In the genomic region with DNA sequence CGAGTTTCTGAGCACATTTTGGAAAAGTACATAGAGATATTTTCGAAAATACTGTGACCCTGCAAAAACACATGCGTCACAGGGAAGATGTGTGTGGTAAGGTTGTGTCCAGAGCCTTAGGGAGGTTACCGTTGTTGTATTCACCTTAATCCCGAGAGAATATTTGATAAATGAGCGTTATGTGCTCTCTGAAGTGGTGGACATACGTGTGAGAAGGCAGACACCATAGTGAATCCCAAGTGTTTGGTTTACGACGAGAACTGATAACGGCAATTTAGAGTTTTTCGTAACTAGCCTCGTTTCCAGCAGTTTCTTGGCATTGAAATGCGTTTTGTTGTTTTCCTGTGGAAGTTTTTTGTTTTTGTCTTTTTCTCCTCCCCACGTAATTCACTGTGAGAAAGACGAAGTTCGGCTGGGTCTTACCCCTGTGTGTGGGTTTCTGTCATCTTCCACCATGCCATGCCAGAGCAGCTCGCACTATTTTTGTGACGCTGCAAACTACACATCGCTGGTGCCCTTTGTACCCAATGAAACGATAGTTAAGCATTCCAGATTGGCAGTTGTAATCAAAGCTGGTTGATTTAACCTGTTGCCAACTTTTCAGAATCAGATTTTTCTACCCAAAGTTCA, we compare ENCODE assay signal across 8 mouse cellular contexts. TPM values are rescaled to one million over a fixed set of nuclear protein-coding genes. Genes with fewer than 3 reads are reported as not detected.
A peak's percentile ranks its signal among the peaks of the same experiment; 100 is the strongest.
DNase-seq lines count a peak whose midpoint lies in the region; ATAC-seq and TF ChIP-seq lines count a peak whose summit lies in the region.

No protein-coding gene starts in this region.

- H3K36me3 ChIP-seq in MEL (ENCODE audit: control insufficient read depth in 1 of 2, insufficient read depth in 2 of 2, low read length in 2 of 2) = peaks cover 20 to 23% of the 10 kb centered on the region in 2 experiments
- peaks cover 32% of the 10 kb centered on the region for H3K36me3 ChIP-seq in forebrain, embryonic 13.5 days (ENCODE audit: poor library complexity, severe bottlenecking)
- peaks cover 33% of the 10 kb centered on the region for H3K36me3 ChIP-seq in limb, embryonic 13.5 days
- H3K36me3 ChIP-seq in neural tube, embryonic 15.5 days = peaks cover 26% of the 10 kb centered on the region

- no peaks in the 10 kb centered on the region for H3K27me3 ChIP-seq in MEL (ENCODE audit: control insufficient read depth in 1 of 2, insufficient read depth in 2 of 2, low read length in 2 of 2)
- H3K27me3 ChIP-seq in forebrain, embryonic 13.5 days = no peaks in the 10 kb centered on the region
- H3K27me3 ChIP-seq in limb, embryonic 13.5 days = no peaks in the 10 kb centered on the region
- H3K27me3 ChIP-seq in neural tube, embryonic 15.5 days (replicated peaks) = no peaks in the 10 kb centered on the region

- intact Hi-C loops in left cerebral cortex, postnatal 25 days (cut with DNase I) = no loop called here

- WGBS in forebrain, embryonic 13.5 days = 5% methylated on average over 20 of the region's 20 CpGs
- WGBS in limb, embryonic 13.5 days = 6% methylated on average over 20 of the region's 20 CpGs
- WGBS in neural tube, embryonic 15.5 days = 2% methylated on average over 20 of the region's 20 CpGs

- H3K4me1 ChIP-seq in MEL (ENCODE audit: control insufficient read depth in 1 of 2, insufficient read depth in 2 of 2, low read length in 2 of 2) = peaks cover 0 to 17% of the 10 kb centered on the region in 2 experiments; a peak in 2 of 4 replicates
- peaks cover 30% of the 10 kb centered on the region for H3K4me1 ChIP-seq in forebrain, embryonic 13.5 days
- H3K4me1 ChIP-seq in limb, embryonic 13.5 days = peaks cover 21% of the 10 kb centered on the region
- peaks cover 32% of the 10 kb centered on the region for H3K4me1 ChIP-seq in neural tube, embryonic 15.5 days

- no peak for ATAC-seq in forebrain, embryonic 13.5 days
- no peak for ATAC-seq in limb, embryonic 13.5 days (ENCODE audit: low FRiP score, low read depth)
- ATAC-seq in neural tube, embryonic 15.5 days (ENCODE audit: low FRiP score) = no peak

- H3K79me2 ChIP-seq in MEL (ENCODE audit: control insufficient read depth, insufficient read depth, low read length, poor library complexity) = peaks cover 35% of the 10 kb centered on the region

- peak overlapping the region; percentile 76 for H3K4me2 ChIP-seq in forebrain, embryonic 13.5 days
- peak overlapping the region; percentile 88 for H3K4me2 ChIP-seq in limb, embryonic 13.5 days (replicated peaks)
- H3K4me2 ChIP-seq in neural tube, embryonic 15.5 days = peak overlapping the region; percentile 75

- H3K4me3 ChIP-seq in MEL (ENCODE audit: control insufficient read depth in 1 of 2, insufficient read depth in 1 of 2, low read depth in 2 of 2, low read length in 2 of 2) = peak overlapping the region; percentile 78 to 86
- peak overlapping the region; percentile 95 for H3K4me3 ChIP-seq in forebrain, embryonic 13.5 days
- peak overlapping the region; percentile 96 for H3K4me3 ChIP-seq in limb, embryonic 13.5 days
- peak overlapping the region; percentile 82 for H3K4me3 ChIP-seq in neural tube, embryonic 15.5 days (replicated peaks)

- TF ChIP-seq CTCF in MEL (IDR thresholded peaks at IDR 0.05 in 2 of 3, conservative IDR thresholded peaks at IDR 0.05 in 1 of 3; ENCODE audit: control insufficient read depth in 1 of 3, insufficient read depth in 1 of 3, low read depth in 2 of 3, low read length in 3 of 3, poor library complexity in 1 of 3, severe bottlenecking in 1 of 3) = no peak

- no peaks in the 10 kb centered on the region for H3K9me3 ChIP-seq in MEL (replicated peaks; ENCODE audit: insufficient read depth, low read length)
- H3K9me3 ChIP-seq in forebrain, embryonic 13.5 days (replicated peaks) = no peaks in the 10 kb centered on the region
- H3K9me3 ChIP-seq in limb, embryonic 13.5 days = no peaks in the 10 kb centered on the region
- H3K9me3 ChIP-seq in neural tube, embryonic 15.5 days (replicated peaks) = no peaks in the 10 kb centered on the region

- no peak for TF ChIP-seq RAD21 in MEL (IDR thresholded peaks at IDR 0.05; ENCODE audit: low read depth, low read length)

- peak overlapping the region; percentile 94 for H3K9ac ChIP-seq in MEL (ENCODE audit: control insufficient read depth, low read depth, low read length, poor library complexity, severe bottlenecking)
- H3K9ac ChIP-seq in forebrain, embryonic 13.5 days = peak overlapping the region; percentile 96
- H3K9ac ChIP-seq in limb, embryonic 13.5 days = peak overlapping the region; percentile 90
- peak overlapping the region; percentile 98 for H3K9ac ChIP-seq in neural tube, embryonic 15.5 days (replicated peaks)

- DNase-seq in kidney, adult 9 months = peak; percentile 61
- no peak for DNase-seq in kidney, postnatal 10 days
- DNase-seq in MEL (ENCODE audit: low read depth, low spot score) = peak; percentile 69
- DNase-seq in adrenal gland, postnatal 10 days = no peak
- no peak for DNase-seq in left cerebral cortex, postnatal 25 days (ENCODE audit: low spot score in 2 of 2)

- no peak for TF ChIP-seq POLR2A in MEL (IDR thresholded peaks at IDR 0.05; ENCODE audit: control insufficient read depth in 1 of 2, insufficient read depth in 1 of 2, low read depth in 1 of 2, low read length in 2 of 2, poor library complexity in 1 of 2)

- peak overlapping the region; percentile 54 for H3K27ac ChIP-seq in MEL (ENCODE audit: control insufficient read depth, low read depth, low read length)
- peak overlapping the region; percentile 92; the same call in 1 of the 2 replicates for H3K27ac ChIP-seq in forebrain, embryonic 13.5 days
- H3K27ac ChIP-seq in limb, embryonic 13.5 days = no peak overlapping the region; the same call in 1 of the 2 replicates
- peak overlapping the region; percentile 95 for H3K27ac ChIP-seq in neural tube, embryonic 15.5 days (replicated peaks)

- TF ChIP-seq EP300 in MEL (IDR thresholded peaks at IDR 0.05; ENCODE audit: low read depth in 1 of 2, low read length in 2 of 2) = no peak

TF ChIP-seq in MEL, 35 proteins besides CTCF, POLR2A, EP300 and RAD21:
- TF ChIP-seq GABPA (IDR thresholded peaks at IDR 0.05; ENCODE audit: low read depth, low read length) (no peak), NRF1 (IDR thresholded peaks at IDR 0.05; ENCODE audit: insufficient read depth, low read depth, low read length, poor library complexity, severe bottlenecking) (no peak), ZKSCAN1 (IDR thresholded peaks at IDR 0.05; ENCODE audit: low read depth, low read length) (no peak), MAFK (IDR thresholded peaks at IDR 0.05; ENCODE audit: borderline replicate concordance, low read depth, low read length) (no peak), GATA1 (IDR thresholded peaks at IDR 0.05; ENCODE audit: low read depth, low read length) (peak; percentile 50), ZNF384 (IDR thresholded peaks at IDR 0.05; ENCODE audit: low read depth, low read length) (no peak), SMC3 (IDR thresholded peaks at IDR 0.05; ENCODE audit: low read depth, low read length) (peak; percentile 14; the same call in 1 of the 2 replicates), MYB (IDR thresholded peaks at IDR 0.05; ENCODE audit: low read depth, low read length) (no peak), MXI1 (IDR thresholded peaks at IDR 0.05; ENCODE audit: low read depth, low read length) (peak; percentile 79), SIN3A (IDR thresholded peaks at IDR 0.05; ENCODE audit: low read length) (peak; percentile 75; the same call in 1 of the 2 replicates), USF1 (IDR thresholded peaks at IDR 0.05; ENCODE audit: low read depth, low read length) (no peak), MYC (IDR thresholded peaks at IDR 0.05; ENCODE audit: low read depth, low read length) (peak; percentile 50; the same call in 1 of the 2 replicates), KAT2A (conservative IDR thresholded peaks at IDR 0.05; ENCODE audit: low read depth, low read length) (no peak), ZC3H11A (IDR thresholded peaks at IDR 0.05; ENCODE audit: low read depth, low read length) (no peak), MAX (IDR thresholded peaks at IDR 0.05; ENCODE audit: low read length) (peak; percentile 32; the same call in 1 of the 2 replicates), HCFC1 (IDR thresholded peaks at IDR 0.05; ENCODE audit: low read depth, low read length) (no peak), UBTF (IDR thresholded peaks at IDR 0.05; ENCODE audit: borderline replicate concordance, insufficient read depth, low read depth, low read length) (no peak), ELF1 (IDR thresholded peaks at IDR 0.05; ENCODE audit: low read depth, low read length) (no peak), RCOR1 (IDR thresholded peaks at IDR 0.05; ENCODE audit: low read depth, low read length) (0 out of 2 replicates have a peak, but pooled peaks have one; percentile 16), MAZ (IDR thresholded peaks at IDR 0.05; ENCODE audit: low read depth, low read length) (no peak), CHD1 (IDR thresholded peaks at IDR 0.05; ENCODE audit: low read depth, low read length) (0 out of 2 replicates have a peak, but pooled peaks have one; percentile 75)
TF ChIP-seq in MEL: peak in this region for 8.

RNA-seq across cellular contexts. Expression of a gene that starts 1.0 kb away (rescaled TPM):
- total RNA-seq in MEL (2012; rRNA removed) = 380 and 494 TPM in 2 replicates
- 1,000 to 10,000 TPM in 1 of 2 experiments, 100 to 1,000 TPM in 1; 474 to 1,094 TPM for polyA plus RNA-seq in MEL (2012; ENCODE audit: insufficient read depth in 1 of 2, insufficient read length in 2 of 2, low read depth in 1 of 2, low replicate concordance in 2 of 2, missing spikeins in 1 of 2)
- 954 and 979 TPM in 2 replicates for polyA plus RNA-seq in forebrain, embryonic 13.5 days (2015; fragmentation: Nextera tagmentation; extraction: Ambion mirVana)
- 1,085 and 1,159 TPM in 2 replicates for polyA plus RNA-seq in limb, embryonic 13.5 days (2015; fragmentation: Nextera tagmentation; extraction: Ambion mirVana)
- polyA plus RNA-seq in neural tube, embryonic 15.5 days (2015; fragmentation: Nextera tagmentation; extraction: Ambion mirVana) = 998 TPM in 2 replicates
- total RNA-seq in adrenal gland, postnatal 10 days (2021) = 1,000 to 10,000 TPM; 1,099 to 1,142 TPM
- 100 to 1,000 TPM; 389 to 390 TPM for total RNA-seq in left cerebral cortex, postnatal 25 days (2021)

Comparison
In these comparisons a context has a peak if more than half of its experiments do, and no peak if none do; other contexts are left out.
1. DNase-seq: peak in kidney, adult 9 months (single experiment) and MEL (single experiment); none in kidney, postnatal 10 days (single experiment), adrenal gland, postnatal 10 days (single experiment) and left cerebral cortex, postnatal 25 days (0 of 2).
2. Peak in every context shown above with its lines, with median percentiles within 50 percentile points of each other: H3K4me3 ChIP-seq, H3K9ac ChIP-seq and H3K4me2 ChIP-seq.